ENCODE assay signal across 30 mouse cellular contexts in genomic region chr17:87900677-87901076, GRCm38 (mm10). TPM values are rescaled to one million over a fixed set of nuclear protein-coding genes. Genes with fewer than 3 reads are reported as not detected.
DNase-seq lines count a peak whose midpoint lies in the region; ATAC-seq lines count a peak whose summit lies in the region.
"Had no signal": no experiment of that assay in that cellular context is flagged by ENCODE, and none has a peak within 500 bp of the region (broad histone marks: within the 10 kb centered on the region; RNA-seq: fewer than 3 reads in every experiment).

No protein-coding gene starts in this region.

- H3K4me3 ChIP-seq in embryonic facial prominence, embryonic 14.5 days (ENCODE audit: low read depth, low read length): no peak overlapping the region
- H3K4me3 ChIP-seq in embryonic facial prominence, embryonic 10.5 days: no peak overlapping the region
- no peak overlapping the region for H3K4me3 ChIP-seq in hindbrain, embryonic 15.5 days
- no peak overlapping the region for H3K4me3 ChIP-seq in hindbrain, embryonic 11.5 days (ENCODE audit: low read depth, low read length)
- H3K4me3 ChIP-seq in neural tube, embryonic 13.5 days: no peak overlapping the region
- H3K4me3 ChIP-seq: embryonic facial prominence, embryonic 13.5 days; heart, embryonic 10.5 days; myocyte had no signal

- ATAC-seq in embryonic facial prominence, embryonic 14.5 days (ENCODE audit: low read depth): peak; percentile 48; the same call in 1 of the 2 replicates
- 0 out of 2 replicates have a peak, but pooled peaks have one; percentile 40 for ATAC-seq in hindbrain, embryonic 15.5 days (ENCODE audit: low FRiP score, low read depth)
- ATAC-seq in hindbrain, embryonic 11.5 days (ENCODE audit: low FRiP score): no peak
- 0 out of 2 replicates have a peak, but pooled peaks have one; percentile 38 for ATAC-seq in neural tube, embryonic 13.5 days (ENCODE audit: low read depth)
- ATAC-seq: intestine, postnatal 0 days had no signal

- H3K4me2 ChIP-seq in embryonic facial prominence, embryonic 14.5 days (ENCODE audit: low read depth, low read length): no peak overlapping the region
- no peak overlapping the region for H3K4me2 ChIP-seq in hindbrain, embryonic 15.5 days
- no peak overlapping the region for H3K4me2 ChIP-seq in hindbrain, embryonic 11.5 days (replicated peaks; ENCODE audit: low read depth, low read length)
- H3K4me2 ChIP-seq in neural tube, embryonic 13.5 days: no peak overlapping the region
- H3K4me2 ChIP-seq: embryonic facial prominence, embryonic 13.5 days had no signal

- H3K27ac ChIP-seq in embryonic facial prominence, embryonic 14.5 days (replicated peaks; ENCODE audit: low read depth, low read length): no peak overlapping the region
- H3K27ac ChIP-seq in embryonic facial prominence, embryonic 10.5 days (replicated peaks): no peak overlapping the region
- H3K27ac ChIP-seq in hindbrain, embryonic 15.5 days (replicated peaks): no peak overlapping the region
- H3K27ac ChIP-seq in hindbrain, embryonic 11.5 days (ENCODE audit: low read depth, low read length): no peak overlapping the region
- H3K27ac ChIP-seq in neural tube, embryonic 13.5 days (replicated peaks): no peak overlapping the region
- H3K27ac ChIP-seq: embryonic facial prominence, embryonic 13.5 days; heart, embryonic 10.5 days; macrophage; stomach, postnatal 0 days had no signal

- no peaks in the 10 kb centered on the region for H3K9me3 ChIP-seq in embryonic facial prominence, embryonic 14.5 days (ENCODE audit: control insufficient read depth, low read length)
- H3K9me3 ChIP-seq in embryonic facial prominence, embryonic 10.5 days: no peaks in the 10 kb centered on the region
- no peaks in the 10 kb centered on the region for H3K9me3 ChIP-seq in hindbrain, embryonic 15.5 days
- H3K9me3 ChIP-seq in hindbrain, embryonic 11.5 days (ENCODE audit: control insufficient read depth, low read length): no peaks in the 10 kb centered on the region
- H3K9me3 ChIP-seq in neural tube, embryonic 13.5 days: no peaks in the 10 kb centered on the region
- H3K9me3 ChIP-seq: embryonic facial prominence, embryonic 13.5 days had no signal

- no peak overlapping the region for H3K9ac ChIP-seq in embryonic facial prominence, embryonic 14.5 days (ENCODE audit: low read depth, low read length)
- no peak overlapping the region for H3K9ac ChIP-seq in hindbrain, embryonic 15.5 days
- no peak overlapping the region for H3K9ac ChIP-seq in hindbrain, embryonic 11.5 days (ENCODE audit: low read depth, low read length)
- 0 out of 2 replicates have a peak overlapping the region, but pooled peaks have one; percentile 17 for H3K9ac ChIP-seq in neural tube, embryonic 13.5 days
- H3K9ac ChIP-seq: embryonic facial prominence, embryonic 13.5 days had no signal

- no peaks in the 10 kb centered on the region for H3K36me3 ChIP-seq in embryonic facial prominence, embryonic 14.5 days (ENCODE audit: control insufficient read depth, insufficient read depth, low read length)
- H3K36me3 ChIP-seq in embryonic facial prominence, embryonic 10.5 days (replicated peaks): no peaks in the 10 kb centered on the region
- H3K36me3 ChIP-seq in hindbrain, embryonic 15.5 days: no peaks in the 10 kb centered on the region
- H3K36me3 ChIP-seq in hindbrain, embryonic 11.5 days (ENCODE audit: control insufficient read depth, insufficient read depth, low read length): no peaks in the 10 kb centered on the region
- no peaks in the 10 kb centered on the region for H3K36me3 ChIP-seq in neural tube, embryonic 13.5 days
- H3K36me3 ChIP-seq: embryonic facial prominence, embryonic 13.5 days; heart, embryonic 10.5 days had no signal

- 74% methylated on average over 4 of the region's 4 CpGs for WGBS in embryonic facial prominence, embryonic 14.5 days
- WGBS in embryonic facial prominence, embryonic 10.5 days: 89% methylated on average over 4 of the region's 4 CpGs
- 66% methylated on average over 4 of the region's 4 CpGs for WGBS in hindbrain, embryonic 15.5 days
- WGBS in hindbrain, embryonic 11.5 days: 80% methylated on average over 4 of the region's 4 CpGs
- 67% methylated on average over 4 of the region's 4 CpGs for WGBS in neural tube, embryonic 13.5 days

- intact Hi-C loops in left cerebral cortex, postnatal 10 days (cut with DNase I): no loop called here

- H3K4me1 ChIP-seq in embryonic facial prominence, embryonic 14.5 days (ENCODE audit: control insufficient read depth, insufficient read depth, low read length): no peaks in the 10 kb centered on the region
- H3K4me1 ChIP-seq in embryonic facial prominence, embryonic 10.5 days: peaks cover 5% of the 10 kb centered on the region; the same call in 1 of the 2 replicates
- H3K4me1 ChIP-seq in hindbrain, embryonic 15.5 days (replicated peaks): peaks cover 9% of the 10 kb centered on the region
- no peaks in the 10 kb centered on the region for H3K4me1 ChIP-seq in hindbrain, embryonic 11.5 days (replicated peaks; ENCODE audit: control insufficient read depth, insufficient read depth, low read length)
- H3K4me1 ChIP-seq in neural tube, embryonic 13.5 days (replicated peaks): peaks cover 28% of the 10 kb centered on the region
- H3K4me1 ChIP-seq: embryonic facial prominence, embryonic 13.5 days; heart, embryonic 10.5 days had no signal

- H3K27me3 ChIP-seq in embryonic facial prominence, embryonic 14.5 days (replicated peaks; ENCODE audit: control insufficient read depth, insufficient read depth, low read length): no peaks in the 10 kb centered on the region
- H3K27me3 ChIP-seq in embryonic facial prominence, embryonic 10.5 days (replicated peaks; ENCODE audit: low read depth, poor library complexity, severe bottlenecking): no peaks in the 10 kb centered on the region
- H3K27me3 ChIP-seq in hindbrain, embryonic 15.5 days: no peaks in the 10 kb centered on the region
- no peaks in the 10 kb centered on the region for H3K27me3 ChIP-seq in hindbrain, embryonic 11.5 days (ENCODE audit: control insufficient read depth, insufficient read depth, low read length)
- H3K27me3 ChIP-seq in neural tube, embryonic 13.5 days: no peaks in the 10 kb centered on the region
- H3K27me3 ChIP-seq: embryonic facial prominence, embryonic 13.5 days had no signal

- no peak for DNase-seq in embryonic facial prominence, embryonic 14.5 days (ENCODE audit: low spot score)
- no peak for DNase-seq in embryonic facial prominence, embryonic 10.5 days (ENCODE audit: low spot score)
- no peak for DNase-seq in hindbrain, embryonic 11.5 days (ENCODE audit: low spot score)
- DNase-seq in neural tube, embryonic 10.5 days (ENCODE audit: extremely low spot score, low spot score): no peak
- DNase-seq in left cerebral cortex, postnatal 10 days (ENCODE audit: extremely low spot score in 1 of 2, low spot score in 2 of 2): no peak
- DNase-seq in frontal cortex, postnatal 10 days (ENCODE audit: low spot score in 2 of 2): no peak
- DNase-seq: adrenal gland, postnatal 10 days; cerebellum, adult 18-20 months; cerebellum, postnatal 14 days; kidney, postnatal 4 days; right cerebral cortex, postnatal 14 days; thymus, adult 2 months had no signal

RNA-seq across cellular contexts. Expression of gene Rpl36-ps4, which starts 20.1 kb away (rescaled TPM):
- polyA plus RNA-seq in embryonic facial prominence, embryonic 14.5 days (2014; fragmentation: Nextera tagmentation; extraction: Ambion mirVana): not detected in 2 replicates
- polyA plus RNA-seq in embryonic facial prominence, embryonic 10.5 days (2016; fragmentation: Nextera tagmentation; extraction: Ambion mirVana): not detected in 2 replicates
- not detected in 2 replicates for polyA plus RNA-seq in hindbrain, embryonic 15.5 days (2015; fragmentation: Nextera tagmentation; extraction: Ambion mirVana)
- polyA plus RNA-seq in hindbrain, embryonic 11.5 days (2014; fragmentation: Nextera tagmentation; extraction: Ambion mirVana): not detected in 2 replicates
- not detected in 2 replicates for polyA plus RNA-seq in neural tube, embryonic 13.5 days (2015; fragmentation: Nextera tagmentation; extraction: Ambion mirVana)
- total RNA-seq in left cerebral cortex, postnatal 10 days (2021): not detected
- total RNA-seq: adrenal gland, postnatal 10 days; gastrocnemius, adult 8-10 months; left cerebral cortex, postnatal 25 days; liver, adult 2 months; neutrophil, adult 5-6 weeks had no signal
- polyA plus RNA-seq: embryonic facial prominence, embryonic 13.5 days; frontal cortex, adult 2 months; gonadal fat pad, adult 2 months; heart, embryonic 10.5 days; heart, embryonic 16.5 days; intestine, postnatal 0 days; kidney, embryonic 14.5 days; liver, adult 2 months; liver, embryonic 16.5 days; lung, embryonic 16.5 days; macrophage; myocyte; stomach, postnatal 0 days; thymus, adult 2 months had no signal
